Mouse (Mus musculus) frontal cortex, adult (tissue): ENCODE measurements around the gene Gpr3.

Experiments used
- ATAC-seq: cut with Nextera tagmentation; 2 replicates; pipeline ENCODE4 v1.9.2; 2017; ENCODE audit warnings: mild to moderate bottlenecking, moderate library complexity, mixed read lengths; ENCODE audit not compliant: low TSS enrichment

Gene Gpr3

GRCm38 (mm10) chr4:133233285-133233976 lies 21.1 kb upstream of the Gpr3 start:
- no peak for ATAC-seq

DNA sequence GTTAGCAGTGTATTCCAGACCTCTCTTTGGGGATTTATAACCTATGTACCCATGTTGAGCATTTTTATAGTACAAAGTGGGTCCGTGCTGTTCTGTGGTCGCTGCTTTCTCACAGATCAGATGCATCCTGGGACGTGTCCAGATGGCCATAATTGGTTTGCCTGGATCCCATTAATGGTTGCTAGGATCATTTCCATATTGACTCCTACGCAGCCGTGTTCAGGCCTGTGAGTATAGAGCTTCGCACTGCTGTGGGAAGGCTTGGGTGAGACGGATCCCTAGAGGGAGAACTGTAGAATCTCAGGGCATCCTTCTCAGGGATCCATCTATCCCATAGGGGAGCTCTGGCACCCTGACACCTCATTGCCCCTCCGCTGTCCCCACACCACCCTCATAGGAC lies 17.2 kb upstream of the Gpr3 start:
- ATAC-seq = no peak

DNA sequence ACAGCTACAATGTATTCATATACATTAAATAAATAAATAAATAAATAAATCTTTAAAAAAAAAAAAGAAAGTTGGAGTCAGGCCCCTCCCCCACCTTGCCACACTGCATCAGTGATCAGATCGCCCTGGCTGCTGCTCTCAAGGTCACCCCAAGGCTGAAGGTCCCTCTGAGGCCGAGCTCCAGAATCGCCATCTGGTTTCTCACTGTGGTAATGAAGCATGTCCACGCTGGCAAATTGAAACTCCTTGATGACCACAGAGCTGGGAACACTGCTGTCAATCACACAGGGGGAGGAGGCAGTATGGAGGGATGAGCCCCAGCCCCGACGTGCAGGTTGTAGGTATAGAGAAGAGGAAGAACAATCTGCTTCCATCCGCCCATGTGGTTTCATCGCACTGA lies 15.3 kb upstream of the Gpr3 start:
- ATAC-seq = no peak

DNA sequence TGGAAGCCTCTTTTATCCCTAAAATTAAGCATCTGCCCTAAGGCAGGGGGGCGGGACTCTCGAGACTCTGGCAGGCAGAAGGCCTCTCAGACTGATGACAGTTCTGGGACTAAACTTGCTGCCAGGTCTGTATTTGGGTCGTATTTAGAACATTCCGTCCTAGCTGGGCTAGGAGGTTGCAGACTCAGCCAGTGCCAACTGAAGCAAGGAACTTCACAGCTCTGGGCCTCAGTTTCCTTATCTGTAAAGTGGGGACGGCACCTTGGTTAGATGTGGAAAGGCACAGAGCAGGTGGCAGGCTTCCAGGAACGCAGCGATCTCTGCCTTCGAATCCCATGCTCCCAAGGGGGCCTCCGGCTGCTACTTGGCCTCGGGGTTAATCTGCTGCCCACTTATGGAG lies 13.7 kb upstream of the Gpr3 start:
- ATAC-seq = no peak

- no peak for ATAC-seq
These were observed 11.5 kb upstream of the Gpr3 start for GRCm38 (mm10) chr4:133223875-133224274.

- ATAC-seq = no peak
These were observed 9.4 kb upstream of the Gpr3 start for GRCm38 (mm10) chr4:133221701-133222100.

DNA sequence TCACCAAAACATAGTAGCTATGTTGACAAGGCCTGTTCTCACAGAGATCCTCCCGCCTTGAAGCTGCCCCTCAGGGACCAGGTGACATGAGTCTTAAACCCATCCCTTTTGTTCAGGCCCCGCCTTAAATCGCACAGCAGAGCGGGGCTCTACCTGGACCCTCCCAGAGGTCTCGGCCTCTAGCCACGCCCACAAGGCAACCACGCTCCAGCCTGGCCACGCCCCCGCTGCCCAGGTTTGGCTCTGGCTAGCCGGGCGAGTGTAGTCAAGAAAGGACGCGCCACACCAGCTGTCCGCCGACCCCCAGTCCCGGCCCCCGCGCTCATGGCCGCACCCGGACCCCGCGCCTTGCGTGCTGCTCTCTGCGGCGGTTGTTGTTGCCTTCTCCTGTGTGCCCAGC lies 8.3 kb upstream of the Gpr3 start:
- no peak for ATAC-seq

DNA sequence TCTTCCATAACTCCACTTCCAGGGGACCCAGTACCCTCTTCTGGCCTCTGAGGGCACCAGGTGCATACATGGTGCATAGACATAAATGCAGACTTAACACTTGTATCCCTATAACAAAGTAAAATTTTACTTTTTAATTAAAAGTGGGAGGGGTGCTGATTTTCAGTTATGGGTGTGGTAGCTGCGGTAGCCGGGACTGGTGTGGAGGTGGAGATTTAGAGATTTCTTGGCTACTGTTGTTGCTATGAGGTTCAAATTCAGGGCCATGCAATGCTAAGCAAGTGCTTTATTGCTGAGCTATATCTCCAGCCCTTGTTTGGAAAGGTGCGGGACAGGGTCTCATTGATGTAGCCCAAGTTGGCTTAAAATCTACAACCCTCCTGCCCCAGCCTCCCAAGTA lies 6.4 kb upstream of the Gpr3 start:
- ATAC-seq = no peak

DNA sequence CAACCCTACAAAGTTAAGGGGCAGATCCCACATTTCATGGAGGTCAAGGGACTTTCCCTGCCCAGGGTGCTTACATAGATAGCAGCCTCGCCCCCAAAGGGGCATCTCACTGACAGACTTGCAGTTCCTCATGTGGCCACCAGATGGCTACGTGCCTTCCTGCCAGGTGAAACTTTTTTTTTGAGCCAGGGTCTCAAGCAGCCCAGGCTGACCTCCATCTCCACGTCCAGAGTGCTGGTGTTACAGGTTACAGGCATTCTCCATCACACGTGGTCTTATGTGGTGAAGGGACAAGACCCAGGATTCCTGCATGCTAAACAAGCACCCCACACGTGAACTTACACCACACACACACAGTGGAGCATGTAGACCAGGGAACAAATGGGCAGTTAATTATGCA lies 5.3 kb upstream of the Gpr3 start:
- ATAC-seq = no peak

DNA sequence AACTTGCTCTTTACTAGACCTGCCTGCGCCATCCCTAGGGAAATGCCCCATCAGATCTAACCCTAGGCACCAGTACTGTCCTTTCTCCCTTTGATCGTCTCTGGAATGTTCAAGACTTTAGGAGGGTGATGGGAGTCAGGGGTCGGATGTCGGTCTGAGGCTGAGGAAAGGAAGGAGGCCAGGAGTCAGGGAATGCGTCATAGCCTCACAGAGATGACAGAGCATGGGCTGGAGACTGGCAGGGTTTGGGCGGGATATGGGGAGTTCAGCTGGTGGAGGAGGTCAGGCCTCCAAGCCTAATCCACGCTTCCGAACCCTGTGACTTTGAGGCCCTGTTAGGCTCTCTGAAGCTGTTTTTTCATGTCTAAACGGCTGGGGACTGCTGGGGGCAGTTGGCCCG lies 1.3 kb upstream of the Gpr3 start:
- no peak for ATAC-seq

DNA sequence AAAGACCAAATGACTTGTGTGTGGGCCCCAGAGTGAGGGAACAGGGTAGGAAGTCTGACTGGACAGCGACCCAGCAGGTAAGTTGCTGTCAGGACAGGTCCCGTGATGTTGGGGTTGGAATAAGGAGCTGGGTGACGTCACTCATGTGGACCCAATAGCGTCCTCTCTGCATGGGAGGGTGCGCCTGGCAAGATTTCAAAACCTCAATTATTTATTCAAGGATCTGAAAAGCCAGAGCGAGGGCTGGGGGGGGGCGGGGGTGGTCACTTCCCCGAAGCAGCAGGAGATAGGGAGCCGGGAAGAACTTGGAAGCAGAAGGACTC lies 893 bp upstream of the Gpr3 start:
- 0 out of 2 replicates have a peak, but pooled peaks have one; percentile 14 for ATAC-seq

GRCm38 (mm10) chr4:133212562-133213267 lies 379 bp upstream of the Gpr3 start:
- peak; percentile 71 for ATAC-seq

GRCm38 (mm10) chr4:133210788-133211390 lies 1.4 kb downstream of the Gpr3 start:
- no peak for ATAC-seq

GRCm38 (mm10) chr4:133210023-133210787 lies 2.1 kb downstream of the Gpr3 start:
- ATAC-seq = no peak

- ATAC-seq = peak; percentile 45; the same call in 1 of the 2 replicates
These were observed 3.0 kb downstream of the Gpr3 start for GRCm38 (mm10) chr4:133209366-133209765.

DNA sequence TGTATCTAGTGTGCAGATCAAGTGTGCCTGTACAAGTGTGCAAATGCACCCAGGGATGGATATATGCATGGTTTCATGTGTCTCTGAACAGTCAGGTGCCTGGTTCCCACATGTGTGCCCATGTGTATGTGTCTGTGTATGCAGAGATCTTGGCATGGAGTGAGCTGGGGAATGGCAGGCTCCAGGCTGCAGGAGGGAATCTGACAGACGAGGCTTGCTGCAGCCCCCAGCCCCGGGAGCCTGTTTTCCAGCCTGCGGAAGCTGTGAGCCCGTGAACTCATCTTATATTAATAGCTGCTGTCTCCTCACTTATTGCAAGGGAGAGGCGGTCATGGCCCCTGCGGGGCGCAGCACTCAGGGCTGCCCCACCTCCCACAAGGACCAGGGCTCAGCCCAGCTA lies 8.0 kb downstream of the Gpr3 start:
- no peak for ATAC-seq

GRCm38 (mm10) chr4:133203591-133203990 lies 8.7 kb downstream of the Gpr3 start:
- no peak for ATAC-seq

GRCm38 (mm10) chr4:133202254-133202653 lies 10.1 kb downstream of the Gpr3 start:
- no peak for ATAC-seq

GRCm38 (mm10) chr4:133201006-133201771 lies 11.1 kb downstream of the Gpr3 start:
- peak; percentile 20; the same call in 1 of the 2 replicates for ATAC-seq

GRCm38 (mm10) chr4:133200343-133200742 lies 12.0 kb downstream of the Gpr3 start:
- peak; percentile 53 for ATAC-seq

- ATAC-seq = no peak
These were observed 12.6 kb downstream of the Gpr3 start for GRCm38 (mm10) chr4:133199743-133200142.
